Mouse (Mus musculus) retina, embryonic 14.5 days (tissue): Measurements from ENCODE around the gene BC034090.
A peak's percentile ranks its signal among the peaks of the same experiment; 100 is the strongest.
"Not testable (repeated sequence)": the region's sequence is repeated elsewhere in the genome, so short reads cannot be mapped to it uniquely, and the experiment has no call there.

Experiments used
- DNase-seq: peaks from one replicate; pipeline ENCODE4 v3.0.0-alpha.2; 2015; ENCODE audit warnings: low spot score

BC034090 gene

DNA sequence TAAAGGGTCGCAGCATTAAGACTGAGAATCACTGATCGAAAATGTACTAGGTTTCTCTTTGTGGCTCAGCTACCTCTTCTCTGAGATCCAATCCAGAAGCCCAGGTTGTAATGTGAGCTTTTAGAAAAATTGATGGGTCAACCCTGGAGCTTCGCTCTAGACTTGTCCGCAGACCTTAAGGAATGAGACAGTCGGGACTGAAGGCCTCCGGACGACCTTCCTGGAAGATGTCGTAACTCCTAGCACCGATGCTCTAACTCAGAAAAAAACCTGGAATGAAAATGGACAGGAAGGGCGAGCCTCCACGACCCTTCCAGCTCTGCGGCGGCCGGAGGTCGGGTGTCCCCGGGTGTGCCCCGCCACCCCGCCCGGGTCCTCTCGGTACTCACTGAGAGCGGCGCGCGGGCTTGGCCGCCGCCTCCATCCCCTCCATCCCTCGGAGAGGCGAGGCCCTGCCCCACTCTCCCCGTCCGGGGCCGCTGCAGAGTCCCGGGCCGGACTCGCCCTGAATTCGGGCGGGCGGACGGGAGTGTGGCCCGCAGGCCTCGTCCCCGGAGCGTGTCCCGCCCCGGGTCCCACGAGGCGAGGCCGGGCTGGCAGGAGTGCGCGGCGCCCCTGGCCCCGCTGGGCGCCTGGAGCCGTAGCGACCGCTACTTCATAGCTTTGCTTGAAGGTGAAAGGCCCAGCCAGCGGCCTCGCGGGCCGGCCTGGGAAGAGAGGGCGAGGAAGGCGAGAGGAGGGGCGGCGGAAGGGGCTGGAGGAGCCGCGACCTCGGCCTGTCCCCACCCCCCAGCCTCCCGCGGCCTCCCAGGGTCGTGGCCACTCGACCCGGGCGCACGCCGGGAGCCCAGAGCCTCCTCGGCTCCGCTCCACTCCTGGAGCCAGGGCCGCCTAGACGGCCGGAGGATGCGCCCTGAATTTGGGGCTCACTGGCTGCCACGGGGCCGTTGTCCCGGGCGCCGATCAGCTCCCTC, at the start of gene BC034090:
BC034090 (minus strand) TSS at position 648 of the 974 bp plus-strand sequence.
- peak; percentile 70 for DNase-seq

DNA sequence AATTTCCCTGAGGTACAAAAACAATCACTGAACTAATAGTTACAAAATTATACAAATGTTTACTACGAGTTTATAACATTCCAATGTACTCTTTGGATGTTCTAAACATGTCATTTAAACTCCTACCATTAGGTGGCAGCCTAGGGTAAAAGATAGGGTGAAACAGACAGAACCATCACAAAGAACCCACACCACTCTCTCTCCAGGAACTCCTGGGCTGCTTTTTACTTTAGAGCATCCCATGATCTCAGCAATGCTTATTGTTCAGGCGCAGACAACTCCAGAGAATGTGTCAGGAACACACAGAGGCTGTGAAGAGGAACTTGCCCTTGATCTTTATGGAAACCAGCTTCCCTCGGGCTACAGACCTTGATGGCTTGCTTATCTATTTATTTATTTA, 49.2 kb upstream of the BC034090 start:
- DNase-seq: peak; percentile 89

DNA sequence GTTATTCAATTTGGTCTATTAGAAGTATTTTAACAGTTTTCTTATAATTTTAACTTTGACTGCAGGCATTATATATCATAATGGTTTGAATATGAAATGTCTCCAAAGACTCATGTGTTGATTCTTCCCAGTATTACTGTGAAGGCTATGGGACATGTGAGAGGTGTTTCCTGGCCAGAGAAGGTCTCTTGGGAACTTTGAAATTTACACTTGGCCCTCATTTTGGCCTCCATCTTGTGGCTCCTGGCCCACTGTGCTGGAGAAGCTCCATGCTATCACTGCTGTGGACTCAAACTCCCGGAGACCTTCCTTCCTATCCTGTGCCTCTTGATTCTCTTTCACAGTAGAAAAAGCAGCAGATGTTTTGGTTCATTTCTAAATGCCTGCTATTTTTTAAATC, 45.2 kb upstream of the BC034090 start:
- no peak for DNase-seq

DNA sequence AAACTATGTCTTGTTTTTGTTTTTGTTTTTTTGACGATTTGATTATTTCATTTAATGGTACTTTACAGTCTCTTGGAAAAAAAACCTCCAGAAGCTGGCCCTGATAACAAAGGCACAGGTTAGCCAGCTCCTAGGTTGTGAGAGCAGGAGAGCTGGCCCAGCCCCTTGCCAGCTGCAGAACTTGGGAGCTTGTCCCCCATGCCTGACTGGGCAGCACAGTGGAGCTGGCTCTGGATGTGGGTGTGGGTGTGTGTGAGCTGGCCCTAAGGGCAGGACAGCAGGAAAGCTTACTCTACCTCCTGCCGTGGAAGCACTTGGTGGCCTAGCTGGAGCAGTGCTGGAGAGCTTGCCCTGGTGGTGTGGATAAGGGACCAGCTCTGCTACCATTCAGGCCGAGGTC, 43.8 kb upstream of the BC034090 start:
- no peak for DNase-seq

DNA sequence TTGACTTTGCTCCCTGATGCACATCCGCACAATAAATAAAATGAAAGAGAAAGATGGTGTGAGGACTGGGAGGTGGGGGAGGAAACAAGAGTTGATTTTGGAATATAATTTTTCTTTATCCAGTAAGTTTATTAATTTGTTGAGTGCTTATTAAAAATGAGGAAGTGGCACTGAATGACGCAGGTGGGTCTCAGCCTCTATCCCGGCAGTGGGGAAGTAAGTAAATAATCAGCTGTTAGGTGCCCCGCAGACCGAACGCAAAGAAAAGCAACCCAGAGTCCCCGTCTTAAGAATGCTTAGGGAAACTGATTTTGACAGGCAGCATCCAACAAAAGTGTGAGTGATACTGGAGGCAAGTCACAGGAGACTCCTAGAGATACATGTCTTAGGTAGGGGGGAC, 39.6 kb upstream of the BC034090 start:
- no peak for DNase-seq

DNA sequence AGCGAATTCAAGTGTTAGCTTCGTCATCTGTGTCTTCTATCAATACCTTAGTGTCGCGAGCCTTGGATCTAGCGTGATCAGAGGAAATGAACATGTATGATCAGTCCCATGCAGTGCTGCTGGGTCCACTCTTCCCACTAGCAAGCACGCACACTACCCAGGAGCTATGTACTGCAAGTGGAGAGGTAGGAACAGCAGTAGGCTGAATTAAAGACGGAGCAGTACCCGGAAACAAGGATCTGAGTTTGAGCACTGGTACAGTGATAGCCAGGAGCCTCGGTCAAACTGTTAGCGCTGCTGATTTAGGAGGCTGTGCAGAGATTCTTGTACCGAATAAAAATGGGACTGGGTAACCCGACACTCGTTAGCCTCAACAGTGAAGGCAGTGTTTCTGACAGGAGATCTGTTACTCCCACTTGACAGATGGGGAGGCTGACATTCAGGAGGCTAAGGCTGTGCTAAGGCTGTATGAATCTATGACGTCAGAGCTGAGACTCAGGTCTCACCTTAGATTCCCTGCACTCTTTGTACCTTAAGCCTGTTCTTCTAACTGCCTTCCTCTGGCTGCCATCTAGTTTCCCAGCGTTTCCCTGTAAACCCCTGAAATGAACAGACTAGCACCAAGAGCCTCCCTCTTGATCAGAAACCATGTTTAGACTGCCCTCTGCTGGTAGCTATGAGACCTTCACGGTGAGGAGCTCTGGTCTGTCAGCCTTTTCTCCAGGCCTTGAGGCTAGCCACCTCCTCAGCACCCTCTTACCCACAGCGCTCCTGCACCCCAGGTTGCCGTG, 37.0 kb upstream of the BC034090 start:
- DNase-seq: peak; percentile 95

DNA sequence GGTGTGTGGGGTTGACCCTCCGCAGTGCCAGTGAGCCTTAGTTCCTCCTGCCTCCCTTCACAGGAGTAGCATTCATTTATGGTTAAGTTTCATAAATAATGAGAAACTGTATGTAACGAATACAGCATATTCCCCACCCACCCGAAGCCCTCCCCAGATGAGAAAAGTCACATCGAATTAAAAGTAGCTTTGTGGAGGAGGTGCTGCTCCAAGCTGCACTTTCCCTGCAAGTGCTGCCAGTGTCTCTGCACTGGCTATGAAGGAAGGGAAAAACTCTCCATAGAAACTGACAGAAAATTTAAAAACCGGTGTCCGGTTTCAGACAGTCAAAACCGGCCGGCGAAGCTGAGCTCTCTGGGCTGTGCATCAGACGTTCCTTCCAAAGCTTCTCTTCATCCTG, 36.1 kb upstream of the BC034090 start:
- no peak for DNase-seq

DNA sequence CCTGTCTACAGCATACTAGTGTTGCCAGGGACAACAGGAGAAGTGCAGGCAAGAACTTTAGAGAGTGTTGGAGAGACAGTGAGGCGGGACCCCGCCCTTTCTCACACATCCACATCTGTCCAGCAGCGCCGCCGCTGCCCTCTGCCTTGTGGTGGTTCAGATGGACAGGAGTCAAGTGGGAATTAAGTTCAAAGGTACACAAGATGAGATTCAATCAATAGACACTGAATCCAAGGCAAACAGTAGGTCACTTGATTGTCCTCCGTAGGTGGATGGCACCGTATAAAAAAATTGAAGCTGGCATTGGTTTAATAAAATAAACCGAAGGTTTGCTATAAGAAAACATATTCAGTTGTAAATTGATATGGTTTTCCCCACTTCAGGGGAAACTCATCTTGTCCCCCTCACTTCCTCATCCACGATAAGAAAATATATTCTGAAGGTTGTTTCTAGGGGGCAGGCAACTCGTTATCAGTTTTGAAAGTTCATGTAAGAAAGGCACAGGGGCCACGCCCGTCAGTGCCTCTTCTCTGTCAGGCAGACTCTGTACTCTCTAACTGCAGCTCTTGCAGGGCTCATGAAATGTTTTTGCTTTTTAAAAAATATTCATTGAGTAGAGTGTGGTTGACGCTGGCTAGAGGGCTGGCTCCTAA, 32.3 kb upstream of the BC034090 start:
- DNase-seq: no peak

DNA sequence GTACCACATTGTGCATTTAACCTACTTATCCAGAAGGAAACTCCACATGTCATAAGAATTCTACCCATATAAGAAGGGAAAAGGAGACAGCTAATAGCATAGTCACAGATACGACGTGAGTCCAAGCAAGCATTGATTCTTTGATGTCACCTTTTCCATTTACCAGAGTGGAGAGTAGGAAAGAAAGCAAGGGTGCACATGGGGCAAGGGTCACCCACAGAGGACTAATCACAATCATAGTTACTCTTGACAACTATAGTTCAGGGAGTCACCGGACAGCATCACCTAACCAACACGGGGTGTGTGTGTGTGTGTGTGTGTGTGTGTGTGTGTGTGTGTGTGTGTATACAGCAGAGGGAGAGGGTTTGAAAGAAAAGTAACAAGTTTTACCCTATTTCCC, 31.5 kb upstream of the BC034090 start:
- DNase-seq: no peak

DNA sequence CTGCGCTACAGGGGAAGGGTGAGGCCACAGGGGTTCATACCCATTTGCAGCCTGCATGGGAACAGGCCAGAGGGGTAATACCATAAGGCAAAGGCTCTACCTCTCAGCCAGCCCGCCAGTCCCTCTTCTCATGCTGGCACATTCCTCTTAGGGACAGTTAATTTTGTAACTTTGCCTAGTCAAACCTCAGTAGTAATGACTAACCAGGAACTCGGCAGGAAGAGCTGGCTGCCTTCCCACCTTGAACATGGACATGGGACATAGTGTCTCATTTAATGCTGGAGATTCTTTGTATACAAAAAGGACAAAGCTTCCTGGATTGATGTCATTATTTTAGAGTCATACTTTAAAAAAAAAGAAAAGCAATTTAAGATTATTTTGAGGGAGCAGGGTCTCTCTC, 30.7 kb upstream of the BC034090 start:
- DNase-seq: no peak

DNA sequence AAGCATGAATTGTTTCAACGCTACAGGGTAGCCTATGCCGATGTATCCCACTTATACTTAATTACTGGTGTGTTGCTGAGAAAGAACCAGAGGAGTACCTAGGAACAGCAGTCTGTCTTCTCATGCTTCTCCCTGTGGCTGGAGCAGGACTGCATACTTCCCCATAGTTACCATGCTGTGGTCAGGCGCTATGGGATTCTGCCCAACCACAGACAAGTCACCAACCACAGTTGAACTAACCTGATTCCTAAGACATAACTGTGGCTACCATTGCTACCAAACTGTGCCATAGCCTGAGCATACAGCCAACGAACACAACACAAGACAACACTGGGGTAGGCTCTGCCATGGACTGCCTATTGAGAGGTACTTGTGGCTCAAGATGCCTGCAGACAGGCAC, 28.7 kb upstream of the BC034090 start:
- DNase-seq: no peak

DNA sequence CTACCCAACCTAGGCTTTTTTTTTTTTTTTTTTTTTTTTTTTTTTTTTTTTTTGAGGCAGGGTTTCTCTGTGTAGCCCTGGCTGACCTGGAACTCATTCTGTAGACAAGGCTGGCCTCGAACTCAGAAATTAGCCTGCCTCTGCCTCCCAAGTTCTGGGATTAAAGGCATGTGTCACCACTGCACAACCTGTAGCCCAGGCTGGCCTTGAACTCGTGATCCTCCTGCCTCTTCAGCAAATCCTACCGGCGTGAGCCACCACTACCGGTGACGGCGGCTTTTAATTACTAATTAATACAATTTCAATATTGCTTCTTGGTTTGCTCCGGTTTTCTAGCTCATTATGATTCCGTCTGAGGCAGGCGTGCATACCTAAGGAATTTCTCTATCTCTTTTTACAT, 18.3 kb upstream of the BC034090 start:
- not testable (repeated sequence) for DNase-seq

DNA sequence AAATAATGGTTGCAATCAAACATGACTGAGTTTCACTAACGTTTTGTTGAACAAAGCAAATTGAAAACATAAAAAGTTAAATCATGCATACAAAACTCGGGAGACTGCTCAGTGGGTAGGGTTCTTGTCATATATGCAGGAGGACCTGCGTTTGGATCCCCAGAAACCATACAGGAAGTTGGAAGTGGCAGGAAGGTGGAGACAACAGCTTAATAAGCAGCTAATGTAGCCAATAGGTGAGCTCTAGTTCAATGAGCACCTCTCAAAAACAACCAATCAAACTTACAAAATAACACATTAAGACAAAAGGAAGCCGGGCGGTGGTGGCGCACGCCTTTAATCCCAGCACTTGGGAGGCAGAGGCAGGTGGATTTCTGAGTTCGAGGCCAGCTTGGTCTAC, 10.1 kb upstream of the BC034090 start:
- no peak for DNase-seq

DNA sequence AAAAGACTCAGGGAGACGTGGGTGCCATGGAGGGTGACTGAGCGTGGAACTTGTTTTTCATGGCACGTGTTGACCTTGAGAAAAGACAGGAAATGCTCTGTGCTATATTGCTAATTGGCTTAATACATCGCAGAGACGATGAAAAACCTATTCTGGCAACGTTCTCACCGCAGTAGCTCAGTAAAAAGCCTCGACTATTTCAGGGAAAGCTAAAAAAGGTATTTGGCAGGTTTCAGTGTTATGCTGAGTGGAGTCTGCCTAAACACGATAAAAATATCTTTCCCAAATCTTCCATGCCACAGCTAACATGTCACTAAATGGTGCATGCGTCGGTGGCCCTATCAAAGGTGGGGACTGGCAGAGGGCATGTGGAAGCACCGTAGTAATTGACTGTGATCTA, 8.9 kb upstream of the BC034090 start:
- DNase-seq: no peak

DNA sequence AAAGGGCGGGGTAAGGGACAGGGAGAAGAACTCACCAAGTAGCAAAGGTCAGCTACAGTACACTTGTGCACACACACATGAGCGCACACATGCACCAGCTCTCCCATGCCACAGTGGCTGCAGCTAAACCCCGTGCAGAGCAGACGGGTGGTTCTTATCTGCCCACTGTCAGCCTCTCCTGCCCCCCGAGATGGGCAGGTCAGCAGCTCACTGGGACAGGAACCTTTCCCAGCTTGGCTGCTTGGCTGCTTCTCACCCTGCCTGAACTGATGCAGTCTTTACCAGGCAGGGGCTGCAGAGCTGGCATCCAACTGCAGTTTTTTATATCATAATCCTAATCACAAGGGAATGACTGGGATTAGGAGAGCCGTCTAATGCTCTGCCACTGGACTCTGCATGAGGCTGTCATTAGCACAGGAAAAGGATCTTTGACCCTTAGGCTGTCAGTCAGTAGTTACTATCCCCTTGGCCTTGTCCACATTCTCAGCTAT, 8.4 kb upstream of the BC034090 start:
- DNase-seq: no peak

DNA sequence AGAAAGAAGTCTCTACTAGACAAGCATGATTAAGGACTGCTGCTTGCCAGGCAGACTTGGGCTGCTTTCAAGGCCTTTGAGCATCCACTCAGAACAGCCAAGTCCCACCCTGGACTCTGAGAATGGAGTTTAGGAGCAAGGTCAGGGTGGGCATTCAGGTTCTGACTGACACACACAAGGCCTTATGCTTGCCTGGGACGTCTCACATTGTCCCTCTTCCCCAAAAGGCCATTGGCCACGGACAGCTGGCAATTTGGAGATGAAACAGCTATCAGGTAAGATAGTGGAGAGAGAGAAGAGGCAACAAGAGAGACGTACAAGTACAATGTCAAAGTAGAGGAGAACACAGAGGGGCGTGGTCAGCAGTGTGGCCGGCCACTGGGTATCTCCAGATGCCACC, 7.4 kb upstream of the BC034090 start:
- no peak for DNase-seq

DNA sequence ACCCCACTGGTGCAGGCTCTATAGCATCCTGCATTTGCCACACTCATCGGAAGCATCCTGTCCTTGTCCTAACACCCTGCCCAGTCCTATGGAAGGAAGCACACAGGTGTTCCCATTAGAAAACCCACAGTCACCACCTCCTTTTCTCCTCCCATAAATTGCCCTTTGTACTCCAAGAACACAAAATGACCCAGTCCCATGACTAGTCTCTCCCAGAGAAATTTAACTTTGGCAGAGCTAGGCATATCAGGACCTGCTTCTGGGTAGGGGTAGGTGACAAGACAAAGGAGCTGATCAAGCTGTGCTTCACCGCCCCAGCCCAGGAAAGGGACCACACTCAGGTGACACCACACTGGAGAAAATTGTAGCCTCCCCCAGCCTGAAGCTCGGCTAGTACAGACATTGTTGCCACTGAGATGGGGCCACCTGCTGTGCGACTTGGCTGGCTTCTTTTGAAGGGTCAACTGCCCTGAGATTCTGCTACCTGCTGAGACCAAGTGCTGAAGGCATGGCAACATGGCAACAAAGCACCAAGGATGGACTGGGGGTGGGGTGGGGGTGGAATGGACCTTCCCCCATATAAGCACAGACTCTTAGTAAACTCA, 6.4 kb upstream of the BC034090 start:
- DNase-seq: no peak

DNA sequence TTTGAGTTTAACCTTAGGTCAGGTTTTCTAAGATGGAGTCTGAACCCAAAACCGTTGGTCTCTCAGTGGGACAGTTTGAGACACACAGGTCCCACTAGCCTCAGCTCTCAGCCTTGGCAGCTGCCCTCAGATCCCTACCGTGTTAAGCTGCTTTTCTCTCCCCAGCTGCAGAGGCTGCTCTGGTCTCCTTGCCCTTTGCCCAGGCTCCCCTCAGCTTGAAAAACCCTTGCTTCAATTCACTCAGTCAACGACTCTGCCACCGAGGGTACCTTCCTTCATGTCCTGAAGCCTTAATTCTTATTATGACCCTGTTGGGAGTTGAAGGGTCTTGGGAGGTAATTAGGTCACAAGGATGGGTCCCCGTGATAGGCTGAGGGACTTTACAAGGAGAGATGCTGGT, 5.7 kb upstream of the BC034090 start:
- DNase-seq: no peak

DNA sequence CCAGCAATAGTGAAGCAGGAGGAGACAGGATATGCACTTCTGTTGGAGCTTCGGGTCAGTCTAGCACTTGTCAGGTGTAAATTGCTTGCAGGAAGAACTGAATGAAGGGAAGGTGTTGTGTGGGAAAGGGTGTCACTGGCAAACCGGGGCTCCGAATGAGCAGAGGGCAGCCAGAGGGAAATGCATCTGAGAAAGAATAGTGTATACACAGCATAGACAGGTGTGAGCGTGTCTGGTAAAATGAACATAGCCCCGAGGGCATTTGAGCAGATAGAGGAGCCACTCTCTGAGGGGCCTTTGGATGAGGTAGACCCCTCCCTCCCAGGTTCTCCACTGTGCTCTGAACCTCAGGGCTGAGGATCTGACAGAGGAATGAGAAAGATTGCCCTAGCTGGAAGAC, 3.8 kb upstream of the BC034090 start:
- no peak for DNase-seq

DNA sequence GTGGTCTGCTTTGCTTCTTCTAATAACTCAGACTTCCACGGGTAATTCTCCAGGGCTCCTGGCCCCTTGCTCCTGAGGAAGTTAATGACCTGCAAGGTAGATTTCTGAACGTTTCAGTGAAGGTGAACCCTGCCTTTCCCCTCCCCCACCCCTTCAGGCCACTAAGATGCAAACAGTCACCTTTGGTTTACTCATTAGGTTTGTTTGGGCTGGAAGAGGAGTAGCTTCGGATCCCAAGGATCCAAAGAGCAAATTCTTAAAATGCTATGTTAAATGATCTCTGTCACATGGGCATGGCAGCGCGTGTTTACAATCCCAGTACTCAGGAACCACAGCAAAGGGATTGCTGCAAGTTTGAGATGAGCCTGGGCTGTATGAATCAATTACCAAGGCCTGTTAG, 3.2 kb upstream of the BC034090 start:
- DNase-seq: no peak

DNA sequence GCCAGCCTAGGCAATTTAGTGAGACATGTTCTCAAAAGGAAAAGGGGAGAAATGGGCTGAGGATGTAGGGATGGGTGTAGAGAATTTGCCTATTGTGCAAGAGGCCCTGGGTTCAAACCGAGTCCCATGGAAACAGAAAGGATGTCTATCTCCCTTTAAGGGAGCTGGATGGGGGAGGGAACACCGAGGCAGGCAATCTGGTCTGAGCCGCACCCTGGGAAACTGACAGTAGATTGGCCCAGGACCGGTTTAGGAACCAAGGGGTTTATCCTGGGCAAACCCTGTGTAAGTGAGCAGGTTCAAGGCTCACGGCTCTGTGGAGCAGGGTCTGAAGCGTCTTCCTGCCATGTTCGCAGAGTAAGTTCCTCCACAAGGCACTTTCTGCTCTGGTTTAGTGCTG, 1.3 kb upstream of the BC034090 start:
- DNase-seq: no peak

DNA sequence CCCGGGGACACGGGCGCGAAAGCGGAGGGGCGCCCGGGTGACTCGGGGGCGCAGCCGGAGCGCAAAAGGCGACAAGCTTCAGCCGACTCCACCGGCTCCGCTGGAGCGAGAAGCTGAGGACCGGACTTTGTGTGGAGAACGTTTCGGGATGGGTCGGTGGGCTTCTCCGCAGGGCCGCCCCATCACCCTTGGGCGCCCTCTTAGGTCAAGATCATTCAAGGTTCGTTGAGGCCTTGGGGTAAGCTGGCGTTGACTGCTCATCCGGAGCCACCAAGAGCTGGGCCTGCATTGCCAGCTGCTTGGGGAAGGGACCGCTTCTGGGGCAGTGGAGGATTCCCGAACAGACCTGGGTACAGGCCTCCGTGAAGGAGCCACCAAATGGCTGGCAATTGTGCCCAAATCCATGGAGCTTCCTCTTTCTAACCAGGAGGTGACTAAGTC, 547 bp upstream of the BC034090 start:
- DNase-seq: peak; percentile 64
